Mouse (Mus musculus) gastrocnemius, postnatal 25 days (tissue): Measurements from ENCODE around the gene Akr1d1. TPM values are rescaled to one million over a fixed set of nuclear protein-coding genes. Genes with fewer than 3 reads are reported as not detected.

Experiments
- total RNA-seq, 2 experiments: library from RNA; stranded (reverse); gene quantifications; 1 replicate in 1 of 2; 2 replicates in 1 of 2; pipeline ENCODE4 v1.2.3; 2021

The Akr1d1 gene
- total RNA-seq, 2 experiments from 2014 or later = not detected

Other genes with a start within 250 kb of the Akr1d1 start
- gene Dgki, start 230.0 kb upstream of the Akr1d1 start, total RNA-seq = under 1 TPM; 0.13 to 0.15 TPM
- gene Creb3l2, start 88.0 kb upstream of the Akr1d1 start, total RNA-seq = 10 to 100 TPM; 10.6 to 11.9 TPM